Mouse (Mus musculus) layer of hippocampus, adult 2 months (tissue): ENCODE results near the gene Arsk. TPM values are rescaled to one million over a fixed set of nuclear protein-coding genes. Genes with fewer than 3 reads are reported as not detected.

Source experiments
- DNase-seq, 2 experiments: peaks; one replicate each; pipeline ENCODE4 v3.0.0; 2022; ENCODE audit warnings: low spot score in 2 of 2
- H3K27ac ChIP-seq: fragments of 200-600 bp; 2 replicates; pipeline ENCODE4 v1.8.1; 2022
- H3K4me3 ChIP-seq: fragments of 200-600 bp; 2 replicates; pipeline ENCODE4 v1.8.1; 2022; ENCODE audit warnings: mild to moderate bottlenecking
- CTCF ChIP-seq: fragments of 200-600 bp; conservative IDR thresholded peaks from 2 replicates; pipeline ENCODE4 v1.8.1; 2022; ENCODE audit warnings: antibody characterized with exemption, mild to moderate bottlenecking, moderate library complexity
- long read RNA-seq, 2 experiments: library from polyadenylated mRNA; stranded (forward); transcript quantifications; one replicate each; pipeline ENCODE4 v2.0.0; 2021; ENCODE audit warnings: borderline mapping rate in 2 of 2
- total RNA-seq, 2 experiments: library from RNA; stranded (reverse); gene quantifications; 2 replicates each; pipeline ENCODE4 v1.2.3; 2021

Arsk gene
- total RNA-seq = 1 to 10 TPM; 5.9 to 7.0 TPM
- long read RNA-seq, experiment 1, partial matches to known transcripts = 0 of 2 reads
- long read RNA-seq, experiment 1, other reads (novel, unspliced or antisense) = 0 of 2 reads
- long read RNA-seq, experiment 2, partial matches to known transcripts = 0 of 1 reads
- long read RNA-seq, experiment 2, other reads (novel, unspliced or antisense) = 1 of 1 reads

- peak; percentile 93 to 96 for DNase-seq
- TF ChIP-seq CTCF = no peak
- H3K4me3 ChIP-seq = peak within 1 kb of the TSS; percentile 67
- peak within 1 kb of the TSS; percentile 90 for H3K27ac ChIP-seq
Observed at GRCm38 (mm10) chr13:76098493-76099303, at the start of gene Arsk, which contains the start of gene Ttc37. Gene Arsk, minus strand, starts transcription at chr13:76098660. Gene Ttc37, plus strand, starts transcription at chr13:76098734.

DNA sequence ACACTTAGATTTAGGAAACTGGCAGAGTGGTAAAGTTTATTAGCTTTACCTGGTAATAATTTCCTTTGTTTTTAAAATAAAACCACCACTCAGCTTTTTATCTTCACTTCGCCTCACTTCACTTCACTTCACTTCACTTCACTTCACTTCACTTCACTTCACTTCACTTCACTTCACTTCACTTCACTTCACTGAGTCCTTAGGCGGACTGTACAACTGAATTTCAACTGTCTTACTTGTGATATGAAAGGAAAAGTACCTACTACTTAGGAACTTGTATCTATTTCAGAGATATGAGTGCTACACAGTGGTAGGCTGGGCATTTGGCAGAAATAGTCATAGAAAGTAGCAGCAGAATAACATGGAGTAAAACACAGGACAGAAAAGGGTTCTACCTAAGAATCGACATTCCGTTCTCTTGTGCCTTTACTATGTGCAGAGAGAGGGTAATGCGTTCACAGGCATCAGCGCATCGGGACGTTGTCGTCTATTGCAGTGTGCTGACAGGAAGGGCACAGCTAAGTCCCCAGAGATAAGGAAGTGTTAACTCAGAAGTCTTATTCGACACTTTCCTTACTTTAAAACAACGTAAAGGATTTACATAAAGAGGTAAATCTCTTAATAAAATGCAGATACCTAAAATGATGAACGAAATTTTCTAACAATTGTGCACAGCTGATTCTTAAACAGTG lies 42.8 kb upstream of the Arsk start:
- no peak overlapping the region for H3K27ac ChIP-seq
- no peak overlapping the region for H3K4me3 ChIP-seq
- DNase-seq = no peak
- no peak for TF ChIP-seq CTCF

DNA sequence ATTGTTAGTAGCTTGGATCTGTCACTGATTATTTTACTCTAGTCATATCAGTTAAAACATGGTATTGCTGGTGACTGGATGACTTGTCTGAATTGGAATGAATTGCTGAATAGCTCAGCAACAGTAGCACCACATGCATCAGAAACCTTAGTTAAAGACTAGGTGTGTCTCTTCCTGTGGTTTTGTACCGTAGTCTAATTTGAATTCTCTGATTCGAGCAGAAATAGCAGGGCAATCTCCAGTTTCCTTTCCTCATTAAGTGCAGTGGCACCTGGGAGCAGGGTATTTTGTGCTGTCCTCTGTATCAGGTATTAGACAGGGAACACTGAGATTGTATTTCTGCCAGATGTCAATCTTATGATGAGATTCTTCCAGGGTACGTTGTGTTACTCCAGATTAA lies 40.4 kb upstream of the Arsk start:
- Histone ChIP-seq H3K27ac (no peak overlapping the region), H3K4me3 (no peak overlapping the region)
- no peak for DNase-seq
- no peak for TF ChIP-seq CTCF

GRCm38 (mm10) chr13:76132415-76132814 lies 34.0 kb upstream of the Arsk start:
- no peak for DNase-seq
- Histone ChIP-seq H3K4me3 (no peak overlapping the region), H3K27ac (no peak overlapping the region)
- TF ChIP-seq CTCF = no peak

- no peak for TF ChIP-seq CTCF
- no peak overlapping the region for H3K4me3 ChIP-seq
- no peak overlapping the region for H3K27ac ChIP-seq
- DNase-seq = no peak
Observed at GRCm38 (mm10) chr13:76128799-76129198, 30.3 kb upstream of the Arsk start.

- H3K27ac ChIP-seq = no peak overlapping the region
- TF ChIP-seq CTCF = no peak
- H3K4me3 ChIP-seq = no peak overlapping the region
- no peak for DNase-seq
Observed at GRCm38 (mm10) chr13:76109069-76109824, 10.8 kb upstream of the Arsk start.

GRCm38 (mm10) chr13:76101989-76102388 lies 3.5 kb upstream of the Arsk start:
- DNase-seq = no peak
- Histone ChIP-seq H3K4me3 (no peak overlapping the region), H3K27ac (no peak overlapping the region)
- TF ChIP-seq CTCF = no peak

DNA sequence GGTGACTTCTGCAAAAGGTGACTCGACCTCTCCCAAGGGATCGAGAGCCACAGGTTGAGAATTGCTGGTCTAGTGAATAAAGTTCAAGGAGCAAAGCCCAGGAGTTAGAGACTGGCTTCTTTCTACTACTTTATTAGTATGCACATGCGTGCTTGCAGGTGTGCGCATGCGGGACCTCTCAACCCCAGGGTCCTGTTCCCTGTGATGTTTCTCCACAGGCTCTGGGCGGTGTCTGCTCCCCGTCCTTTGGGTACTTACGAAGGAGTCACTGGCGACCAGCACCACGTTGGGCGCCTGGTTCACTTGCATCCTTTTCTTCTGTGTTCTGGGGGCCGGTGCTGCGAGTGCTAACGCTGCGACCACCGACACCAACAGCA lies 356 bp downstream of the Arsk start:
- Histone ChIP-seq H3K27ac (peak overlapping the region; percentile 90), H3K4me3 (peak overlapping the region; percentile 67)
- DNase-seq = no peak
- no peak for TF ChIP-seq CTCF

- Histone ChIP-seq H3K4me3 (no peak overlapping the region), H3K27ac (no peak overlapping the region)
- DNase-seq = no peak
- TF ChIP-seq CTCF = no peak
Observed at GRCm38 (mm10) chr13:76074323-76074722, 24.1 kb downstream of the Arsk start.

GRCm38 (mm10) chr13:76064363-76064945 lies 34.0 kb downstream of the Arsk start:
- Histone ChIP-seq H3K27ac (no peak overlapping the region), H3K4me3 (no peak overlapping the region)
- no peak for DNase-seq
- TF ChIP-seq CTCF = no peak

DNA sequence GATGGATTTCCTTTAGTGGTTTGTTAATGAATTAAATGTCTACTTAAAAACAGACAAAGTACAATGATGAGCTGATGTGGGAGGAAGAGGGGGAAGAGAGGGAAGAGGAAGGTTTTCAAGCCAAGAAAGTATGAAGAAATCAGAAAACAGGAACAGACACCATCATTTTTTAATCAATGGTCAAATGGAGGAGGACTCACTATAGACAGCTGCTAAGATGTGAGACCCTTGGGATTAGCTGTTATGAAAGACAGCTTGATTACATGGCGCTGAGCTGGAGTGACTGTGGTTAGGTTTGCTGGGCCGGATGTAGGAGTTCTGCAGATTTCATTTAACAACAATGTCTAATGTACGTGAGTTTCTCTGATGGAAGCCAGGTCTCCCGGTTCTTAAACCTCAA lies 34.9 kb downstream of the Arsk start:
- DNase-seq = no peak
- no peak for TF ChIP-seq CTCF
- no peak overlapping the region for H3K27ac ChIP-seq

DNA sequence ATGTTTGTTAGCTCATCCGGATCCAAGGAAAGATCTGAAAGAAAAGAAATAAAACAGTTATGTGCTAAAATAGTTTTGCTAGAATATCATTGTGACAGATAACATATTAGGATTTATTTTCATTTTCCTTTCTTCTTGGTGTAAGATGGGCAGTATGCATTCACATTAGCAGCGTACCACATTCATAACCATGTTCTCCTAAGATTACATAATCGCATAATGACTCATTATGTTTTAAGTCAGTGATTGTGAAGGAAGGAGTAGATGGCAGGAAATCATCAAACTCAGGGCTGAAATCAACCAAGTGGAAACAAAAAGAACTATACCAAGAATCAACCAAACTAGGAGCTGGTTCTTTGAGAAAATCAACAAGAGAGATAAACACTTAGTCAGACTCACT lies 35.9 kb downstream of the Arsk start:
- no peak overlapping the region for H3K4me3 ChIP-seq
- no peak for DNase-seq
- H3K27ac ChIP-seq = no peak overlapping the region
- TF ChIP-seq CTCF = no peak

More for the DNA sequence above, 34.9 kb downstream of the Arsk start:
- H3K4me3 ChIP-seq = no peak overlapping the region
